Mouse (Mus musculus) lung, postnatal 10 days (tissue): ENCODE measurements around the gene Ubash3b.

ENCODE experiments used
- DNase-seq: peaks from one replicate; pipeline ENCODE4 v3.0.0; 2021

The Ubash3b gene

DNA sequence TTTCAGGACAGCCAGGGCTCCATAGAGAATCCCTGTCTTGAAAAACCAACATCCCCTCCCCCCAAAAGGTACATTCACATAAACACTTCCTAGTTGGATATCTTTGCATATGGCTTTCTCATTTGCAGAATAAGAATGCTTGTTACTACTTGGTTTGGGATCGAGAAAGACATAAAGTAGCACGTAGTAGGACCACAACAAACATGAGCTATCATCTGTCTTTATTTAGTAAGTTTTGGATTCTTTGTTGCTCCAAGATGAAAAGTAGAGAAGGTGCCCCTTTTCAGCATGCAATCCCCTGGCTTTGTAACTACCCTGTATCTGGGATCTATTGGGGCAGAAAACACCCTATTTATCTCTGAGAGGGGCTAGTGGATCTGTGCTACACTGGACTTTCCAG, 25.2 kb downstream of the Ubash3b start:
- DNase-seq: no peak

DNA sequence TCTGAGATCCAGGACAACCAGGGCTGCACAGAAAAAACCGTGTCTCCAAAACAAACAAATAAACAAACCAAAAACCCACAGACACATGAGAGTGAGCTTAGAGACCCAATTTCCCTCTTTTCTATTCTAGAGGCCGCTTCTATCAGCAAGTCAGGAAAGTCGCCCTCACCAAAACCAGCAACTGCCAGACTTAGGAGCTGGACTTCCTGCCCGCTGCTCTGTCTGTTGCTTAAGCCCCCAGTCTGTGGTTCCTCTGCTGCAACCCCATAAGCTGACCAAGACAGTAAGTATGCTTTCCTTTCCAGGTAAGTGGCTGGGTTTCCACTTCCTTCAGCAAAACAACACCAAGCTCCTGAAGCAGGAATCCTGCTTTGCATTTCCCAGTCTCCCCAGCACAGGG, 26.6 kb downstream of the Ubash3b start:
- DNase-seq: no peak

DNA sequence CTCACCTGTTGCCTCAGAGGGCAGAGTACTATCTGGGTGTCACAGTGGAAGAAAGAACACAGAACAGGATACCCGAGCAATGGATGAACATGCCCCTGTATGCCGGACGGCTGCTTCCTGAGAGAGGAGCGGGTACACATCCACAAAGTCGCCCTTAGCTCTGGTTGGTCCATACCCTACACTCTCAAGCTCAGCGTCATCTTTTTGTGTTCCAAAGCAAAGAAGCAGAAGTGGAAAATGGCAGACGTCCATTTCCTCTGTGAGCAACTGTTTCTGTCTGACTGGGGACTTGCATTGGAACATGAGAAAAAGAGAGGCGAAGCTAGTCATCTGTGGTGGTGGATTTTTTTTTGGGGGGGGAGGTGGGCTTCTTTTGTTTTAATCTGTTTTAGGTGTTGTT, 30.9 kb downstream of the Ubash3b start:
- no peak for DNase-seq

DNA sequence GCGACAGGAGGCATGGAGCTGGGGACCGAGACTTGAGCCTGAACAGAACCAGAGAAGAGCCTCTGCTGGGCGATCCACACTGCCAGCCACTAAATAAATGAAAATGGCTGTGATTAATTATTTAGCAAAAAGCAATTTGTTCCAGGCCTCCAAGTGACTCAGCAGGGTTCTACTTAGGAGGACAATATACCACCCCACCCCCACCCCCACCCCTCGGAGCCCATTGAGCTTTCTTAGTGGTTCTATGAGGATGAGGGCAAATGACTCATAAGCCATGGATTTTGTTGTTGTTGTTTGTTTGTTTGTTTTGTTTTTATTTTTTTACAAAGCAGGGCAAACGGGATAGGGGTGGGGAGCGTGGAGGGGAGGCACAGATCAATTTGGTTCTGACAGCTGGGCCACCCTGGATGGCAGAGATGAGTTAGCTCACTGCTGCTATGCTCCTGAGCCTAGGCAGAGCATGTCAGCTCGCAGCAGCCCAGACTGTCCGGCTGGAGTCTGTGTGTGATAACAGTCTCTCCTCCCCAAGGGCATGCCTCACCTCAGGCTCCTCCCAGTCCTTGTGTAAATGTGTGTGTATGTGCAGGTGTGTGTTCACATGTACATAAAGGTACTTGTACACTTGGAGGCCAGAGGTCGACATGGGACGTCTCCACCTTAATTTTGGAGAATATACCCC, 31.6 kb downstream of the Ubash3b start:
- DNase-seq: no peak

DNA sequence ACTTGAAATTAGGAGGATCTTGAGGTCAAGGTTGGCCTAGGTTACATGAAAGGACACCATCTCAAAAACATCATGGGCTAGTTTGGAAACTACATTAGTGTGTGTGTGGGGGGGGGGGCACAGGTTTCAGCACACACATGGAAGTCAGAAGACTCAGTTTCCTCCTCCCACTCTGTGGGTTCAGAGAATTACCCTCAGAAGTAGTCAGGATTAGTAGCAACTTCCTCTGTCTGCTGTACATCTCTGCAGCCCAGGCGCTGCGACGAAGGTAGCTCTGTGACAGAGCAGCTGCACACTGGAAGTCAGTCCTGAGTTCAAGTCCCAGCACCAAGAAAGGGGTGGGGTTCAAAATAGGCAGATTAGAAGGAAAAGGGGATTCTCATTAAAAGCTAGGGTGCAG, 32.2 kb downstream of the Ubash3b start:
- no peak for DNase-seq

DNA sequence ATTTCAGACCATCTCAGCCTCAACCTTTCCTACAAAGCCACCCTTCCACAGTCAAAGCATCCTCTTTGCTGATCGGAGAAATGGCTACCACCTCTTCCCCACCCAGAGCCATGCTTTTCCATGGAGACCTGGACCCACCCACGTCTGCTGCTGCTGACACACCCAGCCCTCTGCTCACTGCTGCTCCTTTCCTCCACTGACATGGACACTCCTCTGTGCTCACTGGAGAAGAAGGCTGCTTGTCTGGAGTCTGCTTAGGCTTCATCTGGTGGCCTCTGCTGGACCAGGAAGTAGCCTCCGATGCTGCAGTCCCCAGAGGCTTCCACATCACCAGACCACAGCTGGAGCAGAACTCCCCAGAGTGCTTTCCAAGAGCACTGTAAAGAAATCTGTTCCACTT, 34.8 kb downstream of the Ubash3b start:
- DNase-seq: no peak

DNA sequence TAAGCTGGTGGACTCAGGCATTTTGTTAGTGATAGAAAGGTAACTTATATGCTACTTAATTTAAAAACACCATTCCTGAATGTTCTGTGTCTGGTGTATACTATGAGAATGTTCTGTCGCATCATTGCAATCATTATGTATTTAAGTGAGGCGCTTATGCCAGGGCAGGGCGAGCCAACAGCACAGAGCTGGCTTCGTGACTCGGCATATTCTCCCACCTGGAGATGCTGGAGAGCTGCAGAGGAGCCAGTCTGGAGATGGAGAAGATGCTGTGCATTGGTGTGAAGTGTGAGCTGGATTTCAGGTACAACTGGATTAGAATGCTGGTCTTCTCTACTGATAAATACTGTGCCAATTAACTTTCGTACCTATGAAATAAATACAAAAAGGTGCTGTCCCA, 37.2 kb downstream of the Ubash3b start:
- no peak for DNase-seq

DNA sequence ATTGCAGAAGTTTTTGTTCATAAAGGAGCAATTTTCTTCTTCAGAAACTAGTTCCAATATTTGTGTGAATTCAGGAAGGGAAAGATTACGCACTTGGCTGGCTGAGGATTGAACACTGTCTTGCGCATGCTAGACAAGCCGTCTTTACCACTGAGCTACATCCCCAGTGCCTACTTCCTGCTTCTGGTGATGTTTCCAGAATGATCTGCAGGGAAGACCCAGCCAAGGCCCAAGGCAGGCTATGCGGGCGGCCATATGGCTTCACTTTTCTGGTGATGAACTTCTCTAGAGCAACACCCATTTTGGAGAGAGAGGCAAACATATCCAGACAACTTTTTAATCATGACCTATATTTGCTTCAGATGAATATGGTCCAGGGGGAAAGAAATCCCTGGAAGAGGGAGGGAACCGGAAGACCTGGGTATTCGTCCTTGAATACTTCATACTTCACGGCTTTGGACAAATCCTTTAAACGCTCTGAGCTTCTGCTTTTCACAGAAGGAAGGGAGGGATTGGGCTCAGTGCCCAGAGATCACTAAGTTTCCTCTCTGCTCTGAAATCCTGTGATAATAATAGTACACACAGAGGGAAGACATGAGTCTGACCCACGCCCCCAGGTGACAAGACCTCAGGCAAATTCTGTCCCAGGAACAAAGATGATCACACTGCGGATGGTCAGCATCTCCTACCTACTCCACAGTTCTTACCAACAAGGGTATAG, 38.9 kb downstream of the Ubash3b start:
- peak; percentile 54 for DNase-seq

DNA sequence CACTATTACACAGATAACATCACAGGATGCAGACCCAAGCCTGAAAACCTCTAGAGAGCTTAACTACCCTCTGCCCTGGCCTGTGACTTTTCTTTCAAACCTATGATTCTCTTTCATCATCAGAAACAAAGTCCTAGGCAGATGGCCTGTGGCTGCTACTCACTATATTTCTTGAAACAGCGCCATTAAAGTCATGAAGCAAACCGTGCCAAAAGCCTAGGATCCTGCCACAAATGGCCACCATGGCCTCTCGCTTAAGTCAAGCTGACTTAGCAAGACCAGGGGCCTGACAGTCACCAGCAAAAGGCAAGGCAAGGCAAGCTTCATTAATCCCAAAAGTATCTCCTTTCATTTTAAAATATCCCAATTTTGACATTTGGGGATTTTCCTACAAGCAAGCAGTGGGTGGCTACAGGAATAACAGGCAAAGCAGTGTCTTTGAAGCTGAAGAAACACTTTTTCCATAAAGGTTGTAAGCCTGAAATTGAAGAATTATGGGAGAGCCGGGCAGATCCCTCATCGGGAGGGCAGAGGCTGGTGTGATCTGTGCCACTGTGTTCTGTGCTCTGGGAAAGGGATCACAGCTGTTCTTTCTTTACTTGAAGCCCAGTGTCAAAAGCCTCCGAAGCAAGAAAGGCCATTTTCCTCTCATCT, 39.7 kb downstream of the Ubash3b start:
- no peak for DNase-seq

DNA sequence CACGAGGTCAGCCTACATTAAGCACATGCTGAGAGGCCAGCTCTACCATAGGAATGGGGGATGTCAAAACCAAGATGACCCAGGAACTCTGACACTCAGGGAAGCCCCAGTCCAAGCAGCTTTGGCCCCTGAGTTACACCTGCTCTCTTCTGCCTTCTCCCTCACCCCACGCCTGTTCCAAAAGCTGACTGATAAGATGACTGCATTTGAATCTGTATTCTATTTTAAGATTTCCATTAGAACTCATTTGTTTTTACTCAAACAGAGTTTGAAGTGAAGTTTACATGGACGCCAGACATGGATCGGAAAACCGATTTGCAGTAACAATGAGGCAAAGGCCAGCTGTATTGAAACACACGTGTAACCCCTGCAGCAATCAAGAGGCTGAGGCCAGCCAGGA, 41.5 kb downstream of the Ubash3b start:
- no peak for DNase-seq

DNA sequence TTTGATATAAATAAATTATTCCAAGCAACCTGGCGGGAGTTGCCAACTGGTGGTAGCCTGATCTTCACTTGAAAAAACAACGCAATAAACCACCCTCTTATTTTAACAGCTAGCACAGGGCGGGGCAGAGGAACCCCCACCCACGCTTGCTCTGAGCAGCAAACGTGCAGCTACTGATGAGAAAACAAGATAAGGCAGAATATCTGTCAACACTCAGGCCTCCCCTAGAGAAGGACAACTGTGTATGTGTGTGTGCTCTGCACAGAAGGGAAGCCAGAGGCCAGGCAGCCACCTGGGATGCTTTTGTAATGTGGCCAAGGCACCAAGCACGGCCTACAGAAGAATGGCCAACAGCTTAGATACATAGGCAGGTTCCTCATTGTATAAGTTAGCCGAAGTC, 43.4 kb downstream of the Ubash3b start:
- no peak for DNase-seq

DNA sequence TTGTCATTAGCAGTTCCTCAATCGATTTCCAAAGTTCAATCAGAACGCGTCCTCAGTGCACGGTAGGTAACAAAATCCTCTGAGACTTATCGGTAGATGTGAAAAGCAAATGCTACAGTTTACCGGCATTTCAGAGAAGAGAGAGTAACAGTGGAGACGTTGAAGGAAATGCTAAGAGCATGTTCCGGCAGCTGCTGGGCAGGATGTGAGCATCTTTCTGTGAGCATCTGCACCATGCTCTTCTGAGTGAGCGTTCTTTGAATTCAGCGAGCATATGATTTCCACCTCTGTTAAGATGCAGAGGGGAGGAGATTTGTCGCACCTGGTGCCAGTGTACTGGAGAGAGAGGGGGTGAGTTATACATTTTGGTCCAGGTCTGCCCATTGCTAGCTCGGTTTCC, 45.4 kb downstream of the Ubash3b start:
- no peak for DNase-seq

DNA sequence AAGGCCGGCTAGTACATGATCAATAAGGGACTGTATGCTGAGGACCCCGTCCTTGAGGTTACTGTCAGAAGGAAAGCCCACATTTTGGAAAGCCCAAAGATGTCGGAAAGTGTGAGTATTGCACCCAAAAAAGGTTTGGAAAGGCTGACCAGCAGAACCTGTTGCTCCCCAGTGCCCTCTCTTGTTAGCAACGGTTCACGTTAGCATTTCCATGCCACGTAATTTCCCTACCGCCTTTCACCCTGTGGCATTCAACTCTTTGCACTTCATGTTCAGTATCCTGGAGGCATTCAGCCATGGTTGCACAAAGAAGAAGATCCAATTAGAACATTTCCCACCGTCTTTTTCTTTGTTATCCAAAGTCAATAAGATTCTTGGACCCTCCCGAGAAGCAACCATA, 47.1 kb downstream of the Ubash3b start:
- no peak for DNase-seq

DNA sequence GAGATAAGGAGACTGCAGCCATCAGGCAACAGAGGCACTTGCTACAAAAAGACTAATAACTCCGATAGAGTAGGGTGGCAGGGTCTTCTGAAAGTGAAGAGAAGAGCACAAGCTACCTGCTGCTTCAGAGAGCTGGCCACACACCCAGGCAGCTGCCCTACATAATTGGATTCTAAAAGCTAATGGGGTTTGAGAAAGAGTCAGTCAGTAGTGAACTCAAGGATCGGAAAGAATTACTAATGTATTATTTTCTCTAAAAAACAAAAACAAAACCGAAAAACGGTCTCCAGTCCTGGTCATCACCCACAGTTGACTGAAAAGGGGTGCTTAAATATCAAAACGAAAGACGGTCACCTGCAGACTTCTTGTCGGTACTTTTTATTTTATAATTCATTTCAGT, 51.7 kb downstream of the Ubash3b start:
- no peak for DNase-seq

DNA sequence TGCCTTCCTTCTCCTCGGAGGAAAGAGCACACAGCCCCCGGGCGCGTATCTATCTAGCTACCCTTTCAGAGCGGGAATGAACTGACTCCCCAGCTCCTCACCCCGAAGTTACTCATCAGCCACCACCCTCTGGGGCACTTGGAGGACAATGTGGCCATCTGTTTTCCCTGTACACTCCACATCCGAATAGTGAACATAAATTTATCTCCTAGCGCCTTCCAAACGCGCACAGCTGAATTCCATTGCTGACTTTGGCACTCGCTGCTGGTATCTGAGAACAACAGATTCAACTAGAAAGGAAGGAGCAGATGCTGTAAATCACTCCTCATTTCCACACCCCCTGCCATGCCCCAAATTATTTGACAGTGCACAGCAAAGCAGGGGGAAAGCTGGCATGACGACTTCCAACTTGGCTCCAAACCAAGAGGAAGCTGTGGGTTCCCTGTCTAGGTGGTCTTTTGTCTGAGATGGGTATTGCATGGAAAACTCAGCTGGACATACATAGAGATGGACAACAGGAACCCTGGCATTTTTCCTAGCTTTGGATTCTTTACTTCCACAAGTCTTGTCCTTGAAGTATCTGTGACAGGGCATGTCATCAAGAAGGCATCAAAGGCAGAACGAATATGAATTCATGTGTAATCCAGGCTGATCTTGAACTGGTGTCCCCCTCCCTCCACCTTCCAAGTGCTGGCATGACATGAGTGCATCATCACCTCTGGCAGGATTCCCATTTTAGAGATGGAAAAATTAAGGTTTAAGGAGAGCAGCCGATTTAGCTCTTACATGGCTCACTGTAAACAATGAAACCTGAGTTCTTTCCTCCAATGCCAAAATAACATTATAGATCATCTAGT, 52.9 kb downstream of the Ubash3b start:
- peak; percentile 77 for DNase-seq

DNA sequence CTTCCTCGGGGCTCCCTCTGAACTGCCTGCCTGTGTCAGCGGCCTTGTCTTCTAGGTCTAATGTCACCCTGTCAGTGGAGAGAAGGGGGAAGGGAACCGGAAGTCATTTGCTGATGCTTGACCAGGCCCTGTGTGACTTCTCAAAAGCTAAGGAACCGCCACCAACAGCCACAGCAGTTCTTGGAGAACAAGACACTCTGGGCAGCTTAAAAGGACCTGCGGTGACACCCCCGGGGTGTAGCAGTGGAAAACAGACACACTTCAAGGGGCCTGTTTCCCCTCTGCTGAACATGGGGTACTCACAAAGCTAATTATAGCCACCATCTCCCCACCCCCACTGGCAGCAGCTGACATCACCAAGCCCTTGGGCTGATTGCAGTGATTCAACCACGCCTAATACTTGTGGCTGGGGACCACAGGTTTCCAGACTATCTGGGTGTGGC, 56.3 kb downstream of the Ubash3b start:
- DNase-seq: peak; percentile 61

DNA sequence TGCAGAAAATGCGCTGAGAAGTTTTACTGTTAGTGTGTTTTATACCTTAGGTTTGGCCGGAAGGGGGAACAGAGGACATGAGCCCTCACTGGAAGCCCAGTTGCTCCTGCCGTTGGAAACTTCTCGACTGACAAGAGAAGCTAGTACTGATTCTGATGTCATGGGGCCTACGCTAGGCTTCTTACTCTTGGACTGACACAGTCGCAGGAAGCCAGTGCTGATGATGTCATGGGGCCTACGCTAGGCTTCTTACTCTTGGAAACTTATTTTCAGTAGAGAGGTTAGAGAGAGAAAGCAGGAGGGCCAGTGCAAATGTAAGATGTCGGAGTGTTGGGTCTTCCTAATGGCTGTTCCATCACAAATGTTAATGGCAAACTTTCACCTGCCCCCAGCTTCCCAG, 57.8 kb downstream of the Ubash3b start:
- no peak for DNase-seq

DNA sequence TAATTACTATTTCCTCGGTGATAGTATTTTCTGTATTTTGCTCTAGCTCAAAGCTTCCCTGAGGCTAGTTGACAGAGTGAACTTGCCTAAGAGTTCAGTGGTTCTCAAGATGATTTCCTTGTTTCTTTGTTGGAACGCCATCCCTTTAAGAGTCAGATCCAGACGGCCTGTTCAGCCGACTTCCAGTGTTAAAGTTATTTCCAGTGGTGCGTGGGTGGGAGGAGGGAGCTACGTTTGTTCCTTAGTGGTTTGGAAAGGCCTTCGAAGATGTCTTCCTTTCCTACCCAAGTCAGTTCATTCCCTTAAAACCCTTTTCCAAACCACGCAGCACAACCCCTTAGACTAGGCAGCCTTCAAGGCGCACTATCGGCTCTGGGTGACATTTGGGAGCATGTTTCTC, 58.9 kb downstream of the Ubash3b start:
- DNase-seq: peak; percentile 67

DNA sequence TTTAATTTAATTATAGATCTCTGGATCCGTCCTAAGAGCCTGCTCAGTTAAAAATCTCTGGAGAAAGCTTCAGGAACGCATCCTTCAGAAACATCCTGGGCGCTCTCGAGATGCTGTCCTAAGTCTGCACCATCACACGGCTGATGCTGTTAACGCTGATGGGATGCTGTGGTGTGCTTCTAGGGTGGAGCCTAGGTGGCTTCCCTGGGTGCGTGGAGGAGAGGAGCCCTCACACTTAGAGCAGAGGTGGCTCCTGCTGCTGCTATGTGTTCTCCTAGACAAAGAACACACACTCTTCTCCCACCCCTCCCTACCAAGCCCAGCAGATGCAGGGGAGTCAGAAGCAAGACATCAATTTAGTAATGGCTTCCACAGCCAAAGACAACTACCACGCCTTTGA, 61.6 kb downstream of the Ubash3b start:
- DNase-seq: no peak

DNA sequence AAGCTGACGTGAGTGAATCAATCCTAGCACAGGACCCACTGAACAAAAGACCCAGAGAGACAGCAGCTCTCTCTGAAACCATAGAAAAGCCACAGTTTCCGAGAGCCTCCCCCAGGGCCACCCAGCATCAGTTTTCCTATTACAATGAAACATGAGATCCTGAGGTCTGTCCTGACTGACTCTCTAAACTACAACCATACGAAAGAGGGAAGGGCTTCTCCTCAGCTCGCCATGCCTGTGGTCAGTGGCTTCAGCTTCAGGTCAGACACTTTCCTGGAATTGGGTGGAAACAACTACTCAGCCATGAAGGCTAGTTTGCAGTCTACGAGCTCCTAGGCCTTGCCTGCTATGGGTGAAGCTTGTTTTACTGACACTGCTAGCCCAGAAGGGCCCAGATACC, 62.4 kb downstream of the Ubash3b start:
- no peak for DNase-seq

DNA sequence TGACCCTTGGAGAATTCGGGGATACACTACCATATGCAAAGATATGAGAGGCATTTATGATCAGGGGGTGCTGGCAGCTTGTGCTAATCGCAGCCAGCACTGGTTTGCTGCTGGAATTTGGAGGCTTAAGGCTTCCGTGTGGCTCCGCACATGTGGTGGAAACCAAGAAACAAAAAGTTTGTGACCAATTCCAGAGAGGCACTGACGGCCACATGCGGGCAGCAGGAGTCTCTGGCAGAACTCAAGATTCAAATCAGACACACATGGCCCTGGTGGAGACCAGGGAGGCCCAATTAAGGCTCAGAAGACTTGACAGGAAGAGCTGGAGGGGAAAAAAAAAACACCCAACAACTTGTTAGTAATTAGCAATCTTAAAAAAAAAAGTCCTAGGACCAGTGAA, 63.4 kb downstream of the Ubash3b start:
- no peak for DNase-seq

DNA sequence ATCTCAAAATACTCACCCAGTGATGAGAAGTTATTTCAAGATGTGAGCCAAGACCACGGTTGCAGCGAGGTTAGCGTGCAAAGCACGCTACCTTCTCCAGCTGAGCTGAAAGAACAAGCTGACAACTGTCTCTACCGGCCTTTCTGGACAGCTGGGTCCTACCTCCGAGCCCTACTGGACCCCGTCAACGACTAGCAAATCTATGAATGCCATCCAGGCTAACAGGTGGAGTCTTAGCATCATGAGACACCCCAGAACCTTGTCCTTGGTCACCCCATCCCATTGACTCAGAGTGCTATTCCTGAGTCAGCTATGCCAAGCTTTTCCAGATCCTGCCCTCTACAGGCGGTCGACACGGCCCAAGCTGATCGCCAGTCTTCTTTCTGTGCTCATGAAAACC, 69.5 kb downstream of the Ubash3b start:
- DNase-seq: no peak

DNA sequence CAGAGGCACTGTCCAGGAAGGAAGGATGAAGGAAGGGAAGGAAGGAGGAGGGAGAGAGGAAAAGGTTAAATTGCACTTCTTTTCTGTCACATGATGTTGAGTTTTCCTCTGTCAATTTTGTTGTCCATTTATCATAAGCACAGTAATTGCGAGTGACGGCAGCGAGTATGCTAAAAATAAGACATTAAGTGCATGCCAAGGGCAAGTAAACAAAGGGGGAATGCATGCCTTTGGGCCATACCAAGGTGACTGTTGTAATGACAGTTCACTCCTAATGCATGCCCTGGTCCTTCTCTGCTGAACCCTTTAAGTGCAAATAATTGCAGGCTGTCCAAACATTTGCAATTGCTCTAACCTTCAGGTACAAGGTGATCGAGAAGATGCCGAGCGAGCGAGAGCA, 70.3 kb downstream of the Ubash3b start:
- no peak for DNase-seq
